Mouse (Mus musculus): Measurements from ENCODE around the gene Fut1.

The Fut1 gene

DNA sequence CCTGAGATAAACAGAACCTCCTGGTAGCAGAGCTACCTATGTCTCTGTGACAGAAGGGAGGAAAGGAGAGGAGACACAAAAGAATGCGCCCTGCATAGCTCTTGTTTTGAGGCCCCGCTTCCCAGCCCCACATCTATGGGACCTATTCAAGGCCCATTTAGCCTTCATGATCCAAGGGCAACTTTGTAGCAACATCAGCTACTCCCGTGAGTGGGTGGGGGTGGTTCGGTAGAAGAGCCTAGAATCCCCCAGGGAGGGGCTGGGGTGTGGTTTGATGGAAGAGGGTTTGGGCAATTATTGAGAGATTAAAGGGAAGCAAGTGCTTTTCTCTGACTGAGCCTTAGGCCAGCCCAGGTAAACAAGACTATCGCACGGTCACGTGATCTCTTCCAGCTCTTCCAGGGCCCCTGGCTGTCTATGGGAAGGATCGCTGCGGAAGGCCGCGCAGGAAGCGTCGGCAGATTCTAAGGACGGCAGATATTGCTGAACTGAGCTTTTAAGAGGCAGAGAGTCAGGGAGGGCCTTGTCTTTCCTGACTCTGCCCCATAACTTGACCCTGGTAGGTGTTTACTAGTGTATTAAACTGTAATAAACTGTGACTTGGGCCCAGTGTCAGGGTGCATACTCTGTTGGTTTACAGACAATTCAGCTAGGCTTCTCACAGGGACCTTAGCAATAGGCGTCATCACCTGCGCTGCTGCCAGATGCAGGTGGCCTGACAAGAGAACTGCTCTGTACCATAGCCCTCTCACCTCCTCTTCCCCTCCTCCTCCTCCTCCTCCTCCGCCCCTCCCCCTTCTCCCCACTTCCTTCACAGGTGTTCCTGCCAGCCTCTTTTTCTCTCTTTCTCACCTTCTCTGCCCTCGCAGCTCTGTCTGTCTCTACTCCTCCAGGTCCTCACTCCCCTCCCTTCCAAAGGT lies 17.9 kb upstream of the Fut1 start:
- DNase-seq (ENCODE audit: low spot score in 2 of 2): no peak

DNA sequence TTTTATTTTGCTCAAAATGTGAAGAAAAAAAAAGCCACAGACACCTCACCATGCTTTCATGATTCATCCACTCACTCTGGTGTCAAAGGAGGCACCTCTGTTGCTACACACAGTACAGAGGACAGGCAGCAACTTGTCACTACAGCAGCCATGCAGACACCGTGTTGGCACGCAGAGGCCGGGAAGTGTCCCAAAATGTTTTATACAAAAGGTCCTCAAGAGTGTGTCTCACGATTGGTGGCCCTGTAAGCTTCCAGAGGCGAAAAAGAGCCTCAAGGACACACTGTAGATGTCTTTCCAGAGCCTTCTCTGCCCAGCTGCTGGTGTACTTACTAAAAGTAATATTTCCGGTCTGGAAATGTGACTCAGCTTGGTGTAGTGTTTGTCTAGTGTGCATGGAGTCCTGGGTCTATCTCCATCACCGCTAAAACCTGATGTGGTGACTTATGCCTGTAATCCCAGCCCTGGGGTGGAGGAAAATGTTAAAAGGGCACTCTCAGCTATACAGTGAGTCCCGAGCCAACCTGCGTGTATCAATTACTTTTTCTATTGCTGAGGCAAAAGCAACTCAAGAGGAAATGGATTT lies 11.3 kb upstream of the Fut1 start:
- DNase-seq (ENCODE audit: low spot score in 2 of 2): no peak

DNA sequence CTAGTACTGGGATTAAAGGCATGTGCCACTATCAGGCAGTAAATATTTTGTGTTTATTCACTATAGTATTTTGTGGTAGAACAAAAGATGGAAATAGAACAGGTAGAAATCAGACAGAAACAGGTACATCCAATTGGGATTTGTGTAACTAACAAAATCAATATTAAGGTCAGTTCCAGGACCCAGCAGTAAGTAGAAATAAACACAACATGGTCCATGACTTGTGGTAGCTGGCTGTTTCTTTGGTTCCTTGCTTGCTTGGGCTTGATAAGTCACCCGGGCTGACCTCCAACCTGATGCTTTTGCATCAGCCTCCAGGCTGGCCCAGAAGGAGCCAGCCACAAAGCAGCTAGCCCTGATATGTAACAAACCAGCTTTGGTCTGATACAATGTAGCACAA lies 7.6 kb upstream of the Fut1 start:
- DNase-seq (ENCODE audit: low spot score in 2 of 2): no peak

DNA sequence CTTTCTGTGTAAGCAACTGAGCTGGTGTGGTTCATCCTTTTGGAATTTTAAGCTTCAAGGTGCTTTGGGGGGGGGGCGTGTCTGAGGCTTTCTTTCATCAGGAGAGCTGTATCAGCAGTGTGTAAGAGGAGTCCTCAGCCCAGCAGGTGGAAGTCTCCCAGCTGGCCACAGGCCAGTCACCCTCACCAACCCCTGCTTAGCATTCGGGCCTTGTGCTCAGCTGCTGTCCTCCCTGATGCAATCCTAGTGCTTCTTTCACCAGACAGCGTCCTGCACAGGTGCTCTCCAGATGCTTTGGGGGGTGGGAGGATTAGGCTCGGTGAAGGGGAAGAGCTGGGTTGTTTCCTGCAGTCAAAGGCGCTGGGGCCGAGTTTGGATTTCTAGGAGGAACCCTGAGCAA lies 812 bp upstream of the Fut1 start:
- DNase-seq (ENCODE audit: low spot score in 2 of 2): no peak

DNA sequence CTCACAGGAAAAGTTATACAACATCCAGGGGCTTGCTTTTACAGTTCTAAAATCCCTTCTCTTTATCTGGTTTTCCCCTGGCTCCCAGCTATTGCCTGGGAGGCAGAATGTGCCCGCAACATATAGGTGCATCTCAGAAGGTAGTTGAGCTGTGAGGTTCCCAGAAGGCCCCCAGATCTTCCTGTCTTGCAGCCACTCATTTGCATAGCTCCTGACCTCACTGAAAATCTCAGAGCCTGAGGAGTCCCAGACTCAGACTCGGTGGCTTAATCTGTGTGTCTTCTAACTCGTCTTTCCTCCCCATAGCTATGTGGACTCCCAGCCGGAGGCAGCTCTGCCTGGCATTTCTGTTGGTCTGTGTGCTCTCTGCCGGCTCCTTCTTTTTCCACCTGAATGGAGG lies 1.2 kb downstream of the Fut1 start:
- no peak for DNase-seq (ENCODE audit: low spot score in 2 of 2)

DNA sequence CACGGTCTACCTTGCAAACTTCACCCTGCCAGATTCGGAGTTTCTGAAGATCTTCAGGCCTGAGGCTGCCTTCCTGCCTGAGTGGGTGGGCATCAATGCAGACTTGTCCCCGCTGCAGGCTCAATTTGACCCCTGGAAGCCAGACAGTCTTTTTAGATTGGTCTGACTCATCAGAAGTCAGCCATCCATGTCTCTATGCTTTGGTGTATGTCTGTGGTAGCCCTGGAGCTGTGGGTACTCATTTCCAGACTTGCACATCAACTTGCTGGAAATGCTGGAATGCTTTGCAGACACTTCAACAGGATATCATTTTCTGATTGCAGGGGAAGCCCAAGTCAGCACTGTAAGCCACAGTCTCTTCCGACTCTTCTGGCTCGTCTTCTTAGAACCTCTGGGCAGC lies 2.5 kb downstream of the Fut1 start:
- DNase-seq (ENCODE audit: low spot score in 2 of 2): no peak

DNA sequence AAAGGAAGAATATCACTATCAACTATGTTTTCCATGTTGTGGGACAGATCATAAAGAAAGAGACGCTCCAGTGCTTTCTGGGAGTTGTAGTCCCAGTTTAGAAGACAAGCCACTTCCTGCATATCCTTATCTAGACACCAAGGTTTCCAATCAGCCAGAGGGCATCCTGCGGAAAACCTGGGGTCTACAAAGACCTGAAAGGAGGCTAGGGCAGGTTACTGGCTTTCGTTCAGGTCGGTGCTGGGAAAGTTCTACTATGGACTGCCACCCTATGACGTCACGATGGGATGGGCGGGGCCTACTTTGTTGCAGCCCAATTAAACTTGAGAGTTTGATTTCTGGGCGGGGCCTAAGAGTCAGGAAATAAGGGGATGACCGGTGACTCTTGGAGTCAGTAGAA lies 4.4 kb downstream of the Fut1 start, which contains the start of gene Izumo1:
Gene Izumo1, plus strand, starts transcription at position 369 of the 400 bp plus-strand sequence.
- DNase-seq (ENCODE audit: low spot score in 2 of 2): no peak

DNA sequence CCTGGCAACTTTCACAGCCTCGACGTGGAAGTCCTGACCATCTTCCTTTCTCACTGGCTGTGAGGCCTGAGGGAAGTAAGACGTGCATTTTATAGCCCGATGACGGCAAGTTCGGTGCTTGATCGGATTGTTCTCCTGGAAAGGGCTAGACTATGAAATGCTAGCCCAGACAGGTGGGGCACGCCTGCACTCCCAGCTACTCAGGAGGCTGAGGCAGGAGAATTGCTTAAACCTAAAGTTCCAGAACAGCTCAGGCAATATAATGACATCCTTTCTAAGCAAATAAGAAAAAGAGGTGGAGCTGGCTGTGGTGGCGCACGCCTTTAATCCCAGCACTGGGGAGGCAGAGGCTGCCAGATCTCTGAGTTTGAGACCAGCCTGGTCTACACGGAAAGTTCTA lies 6.4 kb downstream of the Fut1 start:
- no peak for DNase-seq (ENCODE audit: low spot score in 2 of 2)

DNA sequence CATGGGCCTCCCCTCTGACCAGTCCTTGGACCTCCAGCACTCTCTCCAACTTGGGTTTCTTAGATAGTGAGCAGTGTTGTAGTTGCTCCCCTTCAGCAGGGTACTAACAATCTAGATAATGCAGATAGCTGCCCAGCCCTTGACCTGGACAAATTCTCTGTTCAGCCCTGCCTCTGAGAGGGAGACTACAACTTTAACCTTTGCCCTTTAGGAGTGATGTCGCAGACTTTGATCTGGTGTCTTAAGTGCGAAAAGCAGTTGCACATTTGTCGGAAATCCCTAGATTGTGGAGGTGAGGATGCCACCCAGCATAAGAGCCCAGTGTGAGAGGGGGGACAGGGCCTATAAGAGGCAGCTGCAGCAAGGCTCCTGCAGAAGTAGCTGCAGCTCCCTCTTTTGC lies 7.6 kb downstream of the Fut1 start:
- no peak for DNase-seq (ENCODE audit: low spot score in 2 of 2)

DNA sequence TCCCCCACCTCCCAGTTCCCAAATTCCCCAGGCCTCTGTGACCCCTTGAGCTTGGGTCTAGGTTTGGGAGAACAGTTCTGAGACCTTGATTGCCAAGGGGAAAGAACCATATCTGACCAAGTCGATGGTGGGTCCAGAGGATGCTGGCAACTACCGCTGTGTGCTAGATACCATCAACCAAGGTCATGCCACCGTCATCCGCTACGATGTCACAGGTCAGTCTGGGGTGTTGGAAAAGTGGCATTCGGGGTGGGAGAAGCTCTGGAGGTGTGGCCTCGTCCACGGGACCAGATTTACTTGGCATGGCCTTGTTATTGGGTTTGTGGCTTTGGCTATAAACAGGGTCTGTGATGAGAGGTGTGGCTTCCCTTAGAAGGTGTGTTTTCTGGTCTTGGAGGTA lies 8.4 kb downstream of the Fut1 start:
- DNase-seq (ENCODE audit: low spot score in 2 of 2): no peak

DNA sequence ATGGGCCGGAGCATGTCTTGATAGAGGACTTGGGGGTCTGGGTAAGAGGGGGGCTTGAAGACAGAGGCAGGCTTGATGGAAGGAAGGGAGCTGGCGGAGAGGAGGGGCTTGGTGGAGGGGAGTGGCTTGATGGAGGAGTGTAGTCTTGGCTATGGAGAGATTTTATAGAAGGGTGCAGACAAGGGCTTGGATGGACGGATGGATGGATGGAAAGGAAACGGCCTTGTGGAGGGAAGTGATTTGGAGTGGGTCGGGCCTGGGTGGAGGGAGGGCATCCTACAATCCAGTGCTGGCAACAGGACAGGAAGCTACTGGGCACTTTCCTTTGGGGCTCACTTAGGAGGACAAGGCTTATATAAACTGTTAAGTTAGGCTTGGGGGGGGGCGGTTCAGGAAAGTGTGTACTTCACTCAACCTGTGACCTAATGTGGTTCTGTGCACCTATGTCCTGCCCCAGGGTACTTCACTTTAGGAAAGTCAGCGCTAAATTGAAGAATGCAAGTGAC lies 9.5 kb downstream of the Fut1 start:
- no peak for DNase-seq (ENCODE audit: low spot score in 2 of 2)

DNA sequence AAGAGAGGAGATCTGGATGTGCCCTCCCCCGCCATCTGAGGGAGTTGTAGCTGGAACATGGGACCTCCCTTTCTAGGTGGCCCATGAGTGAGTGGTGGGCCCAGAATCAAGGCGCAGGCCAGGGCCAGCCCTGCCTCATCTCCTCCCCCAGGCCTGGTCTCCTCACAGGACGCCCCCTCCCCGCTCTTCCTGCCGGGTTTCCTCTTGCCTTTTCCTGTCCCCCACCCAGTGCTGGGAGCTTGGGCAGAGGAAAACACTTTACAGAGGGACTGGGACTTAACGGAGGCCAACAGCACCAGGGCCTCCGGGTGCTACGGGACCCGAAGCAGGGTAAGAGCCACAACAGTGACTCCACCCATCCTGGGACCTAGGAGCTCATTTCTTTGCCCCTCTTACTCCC lies 10.2 kb downstream of the Fut1 start, which contains the start of gene Rasip1:
Gene Rasip1, plus strand, starts transcription at position 228 of the 400 bp plus-strand sequence.
- no peak for DNase-seq (ENCODE audit: low spot score in 2 of 2)

DNA sequence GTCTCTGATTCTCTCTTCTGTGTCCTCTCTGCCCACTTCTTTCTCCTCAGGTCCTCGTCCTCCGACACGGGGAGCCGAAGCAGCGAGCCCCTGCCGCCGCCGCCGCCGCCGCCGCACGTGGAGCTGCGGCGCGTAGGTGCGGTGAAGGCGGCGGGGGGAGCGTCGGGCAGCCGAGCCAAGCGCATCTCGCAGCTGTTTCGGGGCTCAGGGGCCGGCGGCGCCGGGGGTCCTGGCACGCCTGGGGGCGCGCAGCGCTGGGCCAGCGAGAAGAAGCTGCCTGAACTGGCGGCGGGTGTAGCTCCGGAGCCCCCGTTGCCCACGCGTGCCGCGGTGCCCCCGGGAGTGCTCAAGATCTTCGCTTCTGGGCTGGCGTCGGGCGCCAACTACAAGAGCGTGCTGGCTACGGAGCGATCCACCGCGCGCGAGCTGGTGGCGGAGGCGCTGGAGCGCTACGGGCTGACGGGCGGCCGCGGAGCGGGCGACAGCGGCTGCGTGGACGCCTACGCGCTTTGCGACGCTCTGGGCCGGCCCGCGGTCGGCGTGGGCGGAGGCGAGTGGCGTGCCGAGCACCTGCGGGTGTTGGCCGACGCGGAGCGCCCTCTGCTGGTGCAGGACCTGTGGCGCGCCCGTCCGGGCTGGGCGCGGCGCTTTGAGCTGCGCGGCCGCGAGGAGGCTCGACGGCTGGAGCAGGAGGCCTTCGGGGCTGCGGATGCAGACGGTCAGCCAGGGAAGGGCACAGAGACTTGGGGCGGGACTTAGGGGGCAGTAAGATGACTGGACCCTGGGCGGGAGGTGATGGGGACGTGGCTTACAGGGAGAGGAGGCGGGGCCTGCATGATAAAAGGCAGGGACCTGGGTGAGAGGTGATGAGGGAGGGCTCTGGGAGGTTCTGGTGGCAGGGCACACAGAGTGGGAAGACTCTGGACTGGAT lies 11.5 kb downstream of the Fut1 start:
- peak; percentile 85 to 88 for DNase-seq (ENCODE audit: low spot score in 2 of 2)

DNA sequence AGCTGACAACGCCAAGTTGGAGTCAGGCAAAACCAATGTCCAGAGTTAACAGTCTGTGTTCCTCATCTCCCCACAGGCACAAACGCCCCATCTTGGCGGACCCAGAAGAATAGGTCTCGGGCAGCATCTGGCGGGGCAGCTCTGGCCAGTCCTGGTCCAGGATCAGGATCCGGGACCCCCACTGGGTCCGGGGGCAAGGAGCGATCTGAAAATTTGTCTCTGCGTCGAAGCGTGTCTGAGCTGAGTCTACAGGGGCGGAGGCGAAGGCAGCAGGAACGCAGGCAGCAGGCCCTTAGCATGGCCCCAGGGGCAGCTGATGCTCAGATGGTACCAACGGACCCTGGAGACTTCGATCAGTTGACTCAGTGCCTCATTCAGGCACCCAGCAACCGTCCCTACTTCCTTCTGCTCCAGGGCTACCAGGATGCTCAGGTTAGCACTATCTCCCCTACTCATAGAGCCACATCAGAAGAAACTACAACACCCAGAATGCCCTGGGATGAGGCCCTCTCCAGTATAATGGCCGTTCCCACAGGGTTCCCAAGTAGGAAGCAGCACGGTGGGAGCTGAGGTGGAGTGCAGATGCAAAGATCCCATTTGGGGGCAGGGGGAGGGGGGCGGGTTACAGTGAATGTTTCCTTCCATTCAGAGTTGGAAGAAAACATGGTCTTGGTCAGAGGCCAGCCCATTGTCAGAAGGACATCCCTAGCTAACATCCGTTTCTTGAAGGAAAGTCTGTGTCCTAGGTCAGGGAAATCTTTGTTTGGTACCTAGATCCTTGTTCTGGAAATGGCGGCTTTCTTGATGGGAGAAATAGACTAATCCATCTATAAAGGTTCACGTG lies 13.2 kb downstream of the Fut1 start:
- DNase-seq (ENCODE audit: low spot score in 2 of 2): no peak

DNA sequence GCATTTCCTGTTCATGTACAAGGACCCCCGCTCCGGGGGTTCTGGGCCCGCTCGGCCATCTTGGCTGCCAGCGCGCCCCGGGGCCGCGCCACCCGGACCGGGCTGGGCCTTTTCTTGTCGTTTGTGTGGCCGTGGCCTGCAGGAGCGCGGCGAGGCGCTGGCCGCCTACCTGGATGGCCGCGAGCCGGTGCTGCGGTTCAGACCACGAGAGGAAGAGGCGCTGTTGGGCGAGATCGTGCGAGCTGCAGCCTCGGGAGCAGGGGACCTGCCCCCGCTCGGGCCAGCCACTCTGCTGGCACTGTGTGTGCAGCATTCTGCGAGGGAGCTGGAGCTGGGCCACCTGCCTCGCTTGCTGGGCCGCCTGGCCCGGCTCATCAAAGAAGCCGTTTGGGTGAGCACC lies 15.4 kb downstream of the Fut1 start:
- DNase-seq (ENCODE audit: low spot score in 2 of 2): no peak

DNA sequence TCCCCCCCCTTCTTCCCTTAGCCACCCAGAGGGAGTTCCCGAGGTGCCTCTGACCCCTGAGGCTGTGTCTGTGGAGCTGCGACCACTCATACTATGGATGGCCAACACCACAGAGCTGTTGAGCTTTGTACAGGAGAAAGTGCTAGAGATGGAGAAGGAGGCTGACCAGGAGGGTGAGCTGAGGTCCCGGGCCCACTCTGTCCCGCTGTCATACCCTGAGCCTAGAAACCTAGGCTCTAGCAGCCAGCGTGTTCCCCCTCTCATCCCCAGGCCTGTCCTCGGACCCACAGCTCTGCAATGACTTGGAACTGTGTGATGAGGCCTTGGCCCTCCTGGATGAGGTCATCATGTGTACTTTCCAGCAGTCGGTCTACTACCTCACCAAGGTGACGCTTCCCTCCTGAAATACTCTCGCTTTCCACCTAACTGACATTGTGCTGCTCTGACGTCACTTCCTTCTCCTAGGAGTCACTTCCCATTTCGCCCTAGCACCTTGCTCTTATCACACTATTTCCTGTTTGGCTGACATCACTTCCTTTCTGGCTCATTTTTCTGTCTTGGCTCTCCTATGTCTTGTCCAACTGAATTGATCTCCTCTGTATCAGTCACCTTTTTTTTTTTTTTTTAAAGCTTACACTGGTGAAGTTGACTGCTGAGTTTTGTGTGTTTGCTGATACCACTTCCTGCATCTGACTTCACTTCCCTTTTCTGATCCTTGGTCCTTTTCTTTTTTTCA lies 18.0 kb downstream of the Fut1 start:
- DNase-seq (ENCODE audit: low spot score in 2 of 2): no peak

DNA sequence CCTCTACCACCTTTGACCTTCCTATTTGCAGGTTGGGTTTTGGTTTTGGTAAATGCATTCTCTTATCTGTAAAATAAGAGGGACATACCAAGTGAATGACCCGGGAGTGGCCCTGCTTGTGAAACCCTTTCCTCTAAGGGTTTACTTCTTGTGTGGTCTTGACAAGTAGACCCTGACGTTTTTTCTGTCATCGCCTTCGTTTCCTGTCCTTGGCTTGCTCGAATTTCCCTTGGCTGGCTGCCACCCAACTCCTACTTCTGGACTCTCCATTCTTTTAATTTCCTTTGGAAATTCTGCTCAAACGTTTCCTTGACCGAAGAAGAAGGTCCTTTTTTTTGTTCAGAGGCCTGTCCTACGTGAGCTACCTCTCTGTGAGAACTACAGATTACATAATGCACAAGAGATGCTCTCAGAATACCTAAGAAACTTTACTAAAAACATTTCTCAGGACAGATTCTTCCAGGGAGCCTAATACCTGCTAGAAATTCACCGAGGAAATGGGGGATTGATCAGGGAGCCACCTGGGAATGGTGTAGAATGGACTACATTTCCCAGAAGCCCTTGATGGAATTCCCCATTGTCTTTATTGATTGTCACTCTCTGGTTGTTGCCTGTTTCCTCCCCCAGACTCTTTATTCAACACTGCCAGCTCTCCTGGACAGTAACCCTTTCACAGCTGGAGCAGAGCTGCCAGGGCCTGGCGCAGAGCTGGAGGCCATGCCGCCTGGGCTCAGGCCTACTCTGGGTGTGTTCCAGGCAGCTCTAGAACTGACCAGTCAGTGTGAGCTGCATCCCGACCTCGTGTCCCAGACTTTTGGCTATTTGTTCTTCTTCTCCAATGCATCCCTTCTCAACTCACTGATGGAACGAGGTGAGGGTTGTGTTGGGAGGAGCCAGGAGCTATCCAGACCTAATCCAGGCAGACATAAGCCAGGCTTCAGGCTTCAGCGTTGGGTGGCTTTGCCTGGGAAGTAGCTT lies 18.9 kb downstream of the Fut1 start:
- no peak for DNase-seq (ENCODE audit: low spot score in 2 of 2)

DNA sequence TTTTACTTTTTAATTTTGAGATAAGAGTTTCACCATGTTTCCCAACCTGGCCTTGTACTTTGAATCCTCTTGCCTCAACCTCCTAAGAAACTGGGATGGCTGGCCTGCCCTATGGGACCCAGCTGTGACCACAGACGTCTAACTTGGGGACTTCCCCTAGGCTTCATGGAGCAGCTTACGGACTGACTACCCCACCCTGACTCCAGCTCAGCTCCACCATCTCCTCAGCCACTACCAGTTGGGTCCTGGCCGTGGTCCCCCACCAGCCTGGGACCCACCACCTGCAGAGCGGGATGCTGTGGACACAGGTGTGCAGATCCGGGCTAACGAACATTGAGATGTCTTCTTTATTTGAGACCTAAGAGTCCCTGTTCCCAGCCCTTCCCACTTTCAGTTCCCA lies 20.6 kb downstream of the Fut1 start:
- no peak for DNase-seq (ENCODE audit: low spot score in 2 of 2)
